Mouse (Mus musculus): ENCODE measurements around the gene Dnajc5.

DNA sequence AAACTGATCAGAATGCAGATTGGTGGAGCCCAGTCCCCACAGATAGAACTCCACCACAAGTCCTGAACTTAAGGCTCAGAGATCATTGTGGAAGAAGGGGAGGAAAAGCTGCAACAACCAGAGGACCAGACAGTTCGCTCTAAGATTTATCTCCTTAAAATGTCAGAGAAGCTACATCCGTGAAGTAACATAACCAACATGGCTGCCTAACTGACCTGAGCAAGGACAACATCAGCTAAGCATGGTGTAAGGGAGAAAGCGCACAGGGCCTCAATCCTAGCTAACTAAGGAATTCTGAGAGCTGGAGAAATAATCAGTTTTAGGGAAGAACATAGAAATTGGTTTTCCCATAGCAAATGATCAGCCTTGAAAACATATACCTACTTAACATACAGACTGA is 1.1 kb upstream of the Dnajc5 start:
- TF ChIP-seq ZC3H11A (IDR thresholded peaks at IDR 0.05; ENCODE audit: borderline replicate concordance, low read depth, low read length) (no peak), ZNF384 (IDR thresholded peaks at IDR 0.05; ENCODE audit: low read depth, low read length) (no peak)
